Mouse (Mus musculus): Measurements from ENCODE around the gene Klhl40.

DNA sequence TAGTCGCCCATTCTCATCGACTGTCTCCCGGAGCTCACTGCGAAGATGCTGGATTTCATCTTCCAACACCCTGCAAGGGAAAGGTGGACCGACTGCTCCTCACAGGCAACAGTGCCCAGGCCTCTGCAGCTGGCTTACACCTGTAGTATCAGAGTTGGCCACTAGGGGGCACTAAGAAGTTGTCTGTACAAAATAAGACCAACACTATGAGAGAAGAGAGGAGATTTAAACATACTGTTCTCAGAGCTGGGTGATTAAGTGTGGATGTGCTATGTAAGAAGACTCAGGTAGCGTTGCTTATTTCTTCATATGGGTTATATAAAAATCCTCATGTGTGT lies 53.5 kb downstream of the Klhl40 start:
- no peak for TF ChIP-seq MEF2A (IDR thresholded peaks at IDR 0.05; ENCODE audit: borderline replicate concordance, low read depth, low read length)
- no peak for TF ChIP-seq ZC3H11A (IDR thresholded peaks at IDR 0.05; ENCODE audit: low read depth, low read length)
- no peak for TF ChIP-seq POLR2A (IDR thresholded peaks at IDR 0.05; ENCODE audit: low read depth, low read length)
- peak; percentile 86 to 91 for TF ChIP-seq CTCF (conservative IDR thresholded peaks at IDR 0.05 in 1 of 2, IDR thresholded peaks at IDR 0.05 in 1 of 2; ENCODE audit: low read depth in 2 of 2, low read length in 2 of 2)
